Mouse (Mus musculus) kidney, postnatal 0 days (tissue): Measurements from ENCODE around the gene Prkn. TPM values are rescaled to one million over a fixed set of nuclear protein-coding genes. Genes with fewer than 3 reads are reported as not detected.
A peak's percentile ranks its signal among the peaks of the same experiment; 100 is the strongest.

Source experiments
- ATAC-seq: fragments of 200-750 bp; cut with Nextera tagmentation; replicated peaks from 2 replicates; pipeline ENCODE4 v1.8.0; 2017; ENCODE audit warnings: low read depth, moderate number of reproducible peaks, moderate TSS enrichment, moderate library complexity; ENCODE audit not compliant: low FRiP score
- DNase-seq: peaks from one replicate; pipeline ENCODE4 v3.0.0-alpha.2; 2016; ENCODE audit warnings: low spot score
- H3K27ac ChIP-seq: fragments of 300-500 bp; sonication (generic); 2 replicates; pipeline ENCODE4 v1.5.1; 2014; ENCODE audit warnings: mild to moderate bottlenecking
- H3K27me3 ChIP-seq: fragments of 300-500 bp; sonication (generic); 2 replicates; pipeline ENCODE4 v1.6.1; 2014; ENCODE audit warnings: low read length, mixed read lengths; ENCODE audit not compliant: insufficient read depth
- H3K36me3 ChIP-seq: fragments of 300-500 bp; sonication (generic); 2 replicates; pipeline ENCODE4 v1.6.1; 2014; ENCODE audit warnings: low read length, mixed read lengths; ENCODE audit not compliant: insufficient read depth
- H3K4me1 ChIP-seq: fragments of 300-500 bp; sonication (generic); replicated peaks from 2 replicates; pipeline ENCODE4 v1.6.1; 2014; ENCODE audit warnings: antibody characterized with exemption, low read length, mixed read lengths; ENCODE audit not compliant: insufficient read depth
- H3K4me2 ChIP-seq: fragments of 300-500 bp; sonication (generic); 2 replicates; pipeline ENCODE4 v1.6.1; 2014; ENCODE audit warnings: mild to moderate bottlenecking, low read length, moderate library complexity, mixed read lengths
- H3K4me3 ChIP-seq: fragments of 300-500 bp; sonication (generic); replicated peaks from 2 replicates; pipeline ENCODE4 v1.5.1; 2014; ENCODE audit warnings: low read depth, low read length
- H3K9ac ChIP-seq: fragments of 300-500 bp; sonication (generic); 2 replicates; pipeline ENCODE4 v1.6.1; 2014; ENCODE audit warnings: low read depth, low read length
- H3K9me3 ChIP-seq: fragments of 300-500 bp; sonication (generic); replicated peaks from 2 replicates; pipeline ENCODE4 v1.6.1; 2016; ENCODE audit warnings: low read length, inconsistent platforms, mixed read lengths
- CTCF ChIP-seq: IDR thresholded peaks from 2 replicates; pipeline ENCODE4 v1.5.1; 2016; ENCODE audit warnings: antibody characterized with exemption, low read depth, mild to moderate bottlenecking, moderate library complexity
- WGBS: fragments of 180-500 bp; shearing (Covaris S2); extraction: QIAGEN DNeasy Blood & Tissue Kit; methylation state at CpG from one replicate; pipeline ENCODE4 v1.1.7; 2014; 5-methylcytosine and 5-hydroxymethylcytosine counted together
- polyA plus RNA-seq: library from polyadenylated mRNA; unstranded; fragments of >200 nt; fragmentation: Nextera tagmentation; extraction: Ambion mirVana; gene quantifications from 2 replicates; pipeline ENCODE4 v1.2.1, GENCODE M21; 2015

The Prkn gene
- polyA plus RNA-seq, 1 experiment from 2014 or later = 3.6 TPM

DNA sequence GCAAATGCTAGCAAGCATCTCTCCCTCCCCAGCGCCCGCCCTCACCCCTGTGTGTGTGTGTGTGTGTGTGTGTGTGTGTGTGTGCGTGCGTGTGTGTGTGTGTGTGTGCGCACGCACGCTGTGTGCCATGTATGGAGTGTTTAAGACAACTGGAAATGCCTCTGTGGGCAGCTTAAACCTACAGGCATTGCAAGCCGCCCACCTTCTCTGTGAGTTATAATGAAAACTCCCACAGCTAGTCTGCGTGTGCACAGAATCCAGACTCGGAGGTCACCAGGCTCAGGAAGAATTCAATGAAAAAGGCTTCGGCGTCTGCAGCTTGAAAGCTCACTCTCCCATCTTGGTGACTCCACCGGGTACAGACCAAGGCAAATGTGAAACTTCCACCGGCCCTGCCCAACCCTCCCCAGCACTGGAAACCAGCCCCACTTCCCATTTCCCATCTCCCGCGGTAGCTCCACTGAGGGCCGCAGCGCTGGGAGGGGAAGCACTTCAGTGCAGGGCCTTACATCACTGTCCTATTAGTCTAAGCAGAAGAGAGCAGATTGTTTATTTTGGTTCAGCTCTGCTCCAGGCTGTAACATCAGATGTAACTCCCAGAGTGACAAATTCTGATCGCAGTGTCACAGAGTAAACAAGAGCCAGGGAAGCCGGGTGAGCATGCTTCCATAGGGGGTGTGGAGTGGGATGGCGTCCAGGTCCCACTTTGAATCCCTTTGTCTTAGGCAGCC, 772.8 kb downstream of the Prkn start:
- H3K4me2 ChIP-seq = peak overlapping the region; percentile 28; the same call in 1 of the 2 replicates
- no peaks in the 10 kb centered on the region for H3K9me3 ChIP-seq
- no peaks in the 10 kb centered on the region for H3K4me1 ChIP-seq
- ATAC-seq = no peak
- peak; percentile 46 for DNase-seq
- H3K36me3 ChIP-seq = no peaks in the 10 kb centered on the region
- no peak overlapping the region for H3K4me3 ChIP-seq
- H3K27me3 ChIP-seq = no peaks in the 10 kb centered on the region
- no peak overlapping the region for H3K27ac ChIP-seq
- 42% methylated on average over 21 of the region's 21 CpGs for WGBS
- TF ChIP-seq CTCF = no peak
- H3K9ac ChIP-seq = no peak overlapping the region

- 77% methylated on average over 2 of the region's 2 CpGs for WGBS
- no peak overlapping the region for H3K4me2 ChIP-seq
- no peak overlapping the region for H3K9ac ChIP-seq
- no peaks in the 10 kb centered on the region for H3K9me3 ChIP-seq
- DNase-seq (no peak), ATAC-seq (no peak)
- TF ChIP-seq CTCF = no peak
- H3K27ac ChIP-seq = no peak overlapping the region
- H3K36me3 ChIP-seq = no peaks in the 10 kb centered on the region
- H3K4me1 ChIP-seq = no peaks in the 10 kb centered on the region
- no peaks in the 10 kb centered on the region for H3K27me3 ChIP-seq
- H3K4me3 ChIP-seq = no peak overlapping the region
Observed at GRCm38 (mm10) chr17:11617552-11617951, 777.4 kb downstream of the Prkn start.

DNA sequence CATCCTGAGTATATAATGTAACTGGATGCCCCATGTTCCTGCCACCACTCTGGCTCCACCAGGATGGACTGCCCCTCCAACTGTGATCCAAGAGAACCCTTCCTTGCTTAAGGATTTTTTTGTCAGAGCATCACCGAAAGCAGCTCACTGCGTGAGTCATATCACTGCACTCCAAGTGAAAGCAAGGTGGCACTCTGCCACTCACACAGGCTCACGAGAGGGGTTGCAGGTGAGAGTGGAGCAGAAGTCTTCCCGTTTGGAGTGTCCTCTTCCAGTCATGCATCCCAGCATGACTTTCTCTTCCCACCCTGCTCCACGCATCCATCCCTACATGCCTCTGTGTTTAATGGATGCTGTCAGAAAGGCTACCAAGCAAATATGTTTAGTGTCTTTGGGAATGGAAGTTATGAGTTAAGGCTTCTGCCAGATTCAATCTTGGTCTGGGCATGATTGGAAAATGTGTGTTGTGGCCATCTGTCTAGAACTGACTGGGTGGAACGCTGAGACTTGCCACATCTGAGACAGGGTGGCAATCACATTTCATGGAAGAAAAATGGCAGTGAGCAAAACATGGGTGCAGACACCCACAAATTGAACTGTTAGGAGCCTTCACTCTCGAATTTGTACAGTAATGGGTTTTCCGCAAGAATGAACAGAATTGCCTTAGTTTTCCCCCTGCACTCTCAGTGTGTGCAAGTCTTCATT, 778.9 kb downstream of the Prkn start:
- WGBS = 79% methylated on average over 8 of the region's 8 CpGs
- TF ChIP-seq CTCF = no peak
- Histone ChIP-seq H3K27ac (no peak overlapping the region), H3K9ac (no peak overlapping the region), H3K4me1 (no peaks in the 10 kb centered on the region), H3K27me3 (no peaks in the 10 kb centered on the region), H3K9me3 (no peaks in the 10 kb centered on the region), H3K4me2 (no peak overlapping the region), H3K36me3 (no peaks in the 10 kb centered on the region), H3K4me3 (no peak overlapping the region)
- no peak for ATAC-seq
- no peak for DNase-seq

DNA sequence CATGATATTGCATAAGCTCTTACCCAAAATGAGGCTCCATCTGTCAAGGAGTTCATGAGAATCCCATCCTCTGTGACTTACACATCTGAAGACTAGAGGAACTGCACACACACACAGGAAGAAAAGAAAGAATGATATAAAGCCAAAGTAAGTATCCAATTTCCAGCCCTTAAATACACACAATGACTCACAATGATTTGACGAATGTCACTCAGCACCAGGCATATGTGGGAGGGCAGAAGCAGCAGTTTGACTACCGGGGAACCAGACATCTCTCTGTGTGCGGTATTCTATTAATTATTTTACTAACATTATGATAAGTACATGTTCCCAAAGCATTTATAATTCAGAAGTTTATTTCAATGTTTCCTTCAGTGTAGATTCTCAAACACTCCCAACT, 780.6 kb downstream of the Prkn start:
- Histone ChIP-seq H3K9ac (no peak overlapping the region), H3K27ac (no peak overlapping the region), H3K4me3 (no peak overlapping the region), H3K36me3 (no peaks in the 10 kb centered on the region), H3K9me3 (no peaks in the 10 kb centered on the region), H3K4me1 (no peaks in the 10 kb centered on the region), H3K4me2 (no peak overlapping the region), H3K27me3 (no peaks in the 10 kb centered on the region)
- TF ChIP-seq CTCF = no peak
- no peak for ATAC-seq
- 53% methylated on average over 3 of the region's 3 CpGs for WGBS
- no peak for DNase-seq

- ATAC-seq = no peak
- WGBS = 62% methylated on average over 3 of the region's 3 CpGs
Observed at GRCm38 (mm10) chr17:11621492-11621891, 781.3 kb downstream of the Prkn start.

DNA sequence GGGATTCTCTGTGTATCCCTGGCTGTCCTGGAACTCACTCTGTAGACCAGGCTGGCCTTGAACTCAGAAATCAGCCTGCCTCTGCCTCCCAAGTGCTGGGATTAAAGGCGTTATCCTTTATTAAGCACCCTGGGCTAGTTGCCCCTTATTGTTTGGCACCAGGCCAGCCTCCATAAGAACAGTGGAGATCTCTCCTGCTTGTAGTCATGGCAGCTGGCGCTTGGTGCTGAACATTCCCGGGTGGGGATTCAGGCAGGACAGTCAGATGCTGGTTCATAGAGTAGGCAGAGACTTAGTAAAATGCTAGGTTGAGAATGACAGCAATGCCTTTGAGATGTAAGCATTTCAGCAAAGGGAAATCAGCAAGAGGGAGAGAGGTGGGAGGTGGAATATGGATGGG, 786.1 kb downstream of the Prkn start:
- Histone ChIP-seq H3K4me2 (no peak overlapping the region), H3K36me3 (no peaks in the 10 kb centered on the region), H3K9me3 (no peaks in the 10 kb centered on the region), H3K9ac (no peak overlapping the region), H3K27ac (no peak overlapping the region), H3K4me1 (no peaks in the 10 kb centered on the region), H3K27me3 (no peaks in the 10 kb centered on the region), H3K4me3 (no peak overlapping the region)
- DNase-seq (no peak), ATAC-seq (no peak)
- no peak for TF ChIP-seq CTCF
- WGBS = 89% methylated on average over 3 of the region's 3 CpGs

More at GRCm38 (mm10) chr17:11621492-11621891, 781.3 kb downstream of the Prkn start:
- H3K4me3 ChIP-seq = no peak overlapping the region
- H3K36me3 ChIP-seq = no peaks in the 10 kb centered on the region
- no peaks in the 10 kb centered on the region for H3K9me3 ChIP-seq
- H3K4me2 ChIP-seq = no peak overlapping the region
- no peak overlapping the region for H3K27ac ChIP-seq
- DNase-seq = peak; percentile 7
- H3K4me1 ChIP-seq = no peaks in the 10 kb centered on the region
- H3K9ac ChIP-seq = no peak overlapping the region
- TF ChIP-seq CTCF = peak; percentile 58
- no peaks in the 10 kb centered on the region for H3K27me3 ChIP-seq
